ENCODE assay signal across 9 mouse cellular contexts in the genomic region with DNA sequence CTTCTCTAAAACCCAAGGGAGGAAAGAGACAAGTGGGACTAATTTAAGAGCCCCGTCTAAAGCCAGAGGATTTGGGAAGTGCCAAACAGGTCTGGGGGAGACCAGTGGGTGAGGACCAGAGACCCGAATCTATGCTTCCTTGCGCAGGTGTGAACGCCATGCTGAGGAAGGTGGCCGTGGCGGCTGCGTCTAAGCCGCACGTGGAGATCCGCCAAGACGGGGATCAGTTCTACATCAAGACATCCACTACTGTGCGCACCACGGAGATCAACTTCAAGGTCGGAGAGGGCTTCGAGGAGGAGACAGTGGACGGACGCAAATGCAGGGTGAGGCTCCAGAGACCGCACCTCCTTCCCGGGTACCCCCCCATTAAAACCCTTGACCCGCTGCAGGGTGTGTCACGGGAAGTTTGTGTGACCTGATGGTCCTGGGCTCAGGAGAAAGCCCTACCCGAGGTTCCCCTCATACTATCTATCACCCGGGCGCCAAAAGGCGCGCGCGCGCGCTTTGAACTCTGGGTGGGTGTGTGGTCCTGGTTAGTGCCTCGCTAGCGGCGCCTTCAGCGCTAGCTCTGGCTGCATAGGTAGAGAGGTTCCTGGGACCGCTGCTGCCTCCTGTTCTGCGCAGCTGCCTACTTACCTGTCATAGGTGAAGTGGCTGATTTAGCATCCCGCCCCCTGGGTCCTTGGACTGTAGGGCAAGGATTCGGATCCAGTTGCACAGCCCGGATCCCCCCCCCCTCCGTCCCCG. TPM values are rescaled to one million over a fixed set of nuclear protein-coding genes. Genes with fewer than 3 reads are reported as not detected.
DNase-seq lines count a peak whose midpoint lies in the region; ATAC-seq and TF ChIP-seq lines count a peak whose summit lies in the region.
"Had no signal": no experiment of that assay in that cellular context is flagged by ENCODE, and none has a peak within 500 bp of the region (broad histone marks: within the 10 kb centered on the region; RNA-seq: fewer than 3 reads in every experiment).

No protein-coding gene starts in this region.

- no peak for DNase-seq in heart, postnatal 4 days
- DNase-seq in brain, embryonic 14.5 days (ENCODE audit: low read depth) = peak; percentile 40
- peak; percentile 63 for DNase-seq in neural tube, embryonic 10.5 days (ENCODE audit: extremely low spot score, low spot score)
- DNase-seq in urinary bladder, postnatal 4 days (ENCODE audit: low spot score in 2 of 2) = no peak
- no peak for DNase-seq in frontal cortex, postnatal 14 days (ENCODE audit: low spot score in 2 of 2)
- no peak for DNase-seq in urinary bladder, adult 2 months (ENCODE audit: low spot score)
- DNase-seq: cerebellum, adult 2 months had no signal

- H3K36me3 ChIP-seq in heart, embryonic 14.5 days (ENCODE audit: control insufficient read depth, insufficient read depth, low read length) = no peaks in the 10 kb centered on the region
- H3K36me3 ChIP-seq in hindbrain, embryonic 15.5 days = no peaks in the 10 kb centered on the region

- peaks cover 4 to 16% of the 10 kb centered on the region in 2 experiments; a peak in 3 of 4 replicates for H3K4me1 ChIP-seq in heart, embryonic 14.5 days (ENCODE audit: control insufficient read depth in 2 of 2, insufficient read depth in 2 of 2, low read length in 2 of 2)
- peaks cover 31% of the 10 kb centered on the region for H3K4me1 ChIP-seq in hindbrain, embryonic 15.5 days (replicated peaks)

- H3K27ac ChIP-seq in heart, embryonic 14.5 days (replicated peaks in 1 of 2; ENCODE audit: control insufficient read depth in 1 of 2, insufficient read depth in 1 of 2, low read depth in 2 of 2, low read length in 2 of 2) = no peak overlapping the region
- no peak overlapping the region for H3K27ac ChIP-seq in hindbrain, embryonic 15.5 days (replicated peaks)

- H3K9ac ChIP-seq in heart, embryonic 14.5 days (ENCODE audit: low read length) = peak overlapping the region; percentile 31; the same call in 1 of the 2 replicates
- peak overlapping the region; percentile 38 for H3K9ac ChIP-seq in hindbrain, embryonic 15.5 days

- peaks cover 88% of the 10 kb centered on the region for H3K27me3 ChIP-seq in heart, embryonic 14.5 days (ENCODE audit: control insufficient read depth, insufficient read depth, low read length)
- peaks cover 28% of the 10 kb centered on the region for H3K27me3 ChIP-seq in hindbrain, embryonic 15.5 days

- no peak for ATAC-seq in heart, embryonic 14.5 days (ENCODE audit: insufficient number of reproducible peaks, insufficient read depth, low FRiP score, low read depth)
- peak; percentile 74 for ATAC-seq in hindbrain, embryonic 15.5 days (ENCODE audit: low FRiP score, low read depth)

- TF ChIP-seq CTCF in brain, embryonic 14.5 days (IDR thresholded peaks at IDR 0.05; ENCODE audit: borderline replicate concordance, extremely low read depth, insufficient read depth, insufficient read length) = no peak

- no peaks in the 10 kb centered on the region for H3K9me3 ChIP-seq in heart, embryonic 14.5 days (ENCODE audit: control insufficient read depth, low read length)
- H3K9me3 ChIP-seq in hindbrain, embryonic 15.5 days = no peaks in the 10 kb centered on the region

- peak overlapping the region; percentile 20 to 34 for H3K4me3 ChIP-seq in heart, embryonic 14.5 days (ENCODE audit: control insufficient read depth in 1 of 2, insufficient read depth in 1 of 2, low read depth in 1 of 2, low read length in 2 of 2)
- H3K4me3 ChIP-seq in hindbrain, embryonic 15.5 days = peak overlapping the region; percentile 44

- peak overlapping the region; percentile 74 for H3K4me2 ChIP-seq in heart, embryonic 14.5 days (ENCODE audit: low read length)
- H3K4me2 ChIP-seq in hindbrain, embryonic 15.5 days = peak overlapping the region; percentile 82

- TF ChIP-seq POLR2A in brain, embryonic 14.5 days (IDR thresholded peaks at IDR 0.05; ENCODE audit: borderline replicate concordance, extremely low read depth, insufficient read depth, insufficient read length, poor library complexity, severe bottlenecking) = no peak

- under 1% methylated on average over 41 of the region's 41 CpGs for WGBS in heart, embryonic 14.5 days
- WGBS in hindbrain, embryonic 15.5 days = 1% methylated on average over 41 of the region's 41 CpGs

RNA-seq across cellular contexts. Expression of a gene that starts 1.0 kb away (rescaled TPM):
- 7.0 and 13.8 TPM in 2 replicates for polyA plus RNA-seq in heart, embryonic 14.5 days (2014; fragmentation: Nextera tagmentation; extraction: Ambion mirVana)
- under 1 TPM in 1 of 2 experiments, not detected in 1; 0.45 TPM for total RNA-seq in heart, postnatal 4 days (2021)
- polyA plus RNA-seq in brain, embryonic 14.5 days (2012; rRNA removed) = 112 and 168 TPM in 2 replicates
- 224 and 240 TPM in 2 replicates for polyA plus RNA-seq in hindbrain, embryonic 15.5 days (2015; fragmentation: Nextera tagmentation; extraction: Ambion mirVana)
- polyA plus RNA-seq in urinary bladder, adult 2 months (2012; rRNA removed) = 0.08 and 0.15 TPM in 2 replicates

RNA-seq across cellular contexts. Expression of a gene that starts 31.2 kb away (rescaled TPM):
- polyA plus RNA-seq in heart, embryonic 14.5 days (2014; fragmentation: Nextera tagmentation; extraction: Ambion mirVana) = 103 and 105 TPM in 2 replicates
- 10 to 100 TPM; 47.1 to 49.9 TPM for total RNA-seq in heart, postnatal 4 days (2021)
- polyA plus RNA-seq in brain, embryonic 14.5 days (2012; rRNA removed) = 65.1 and 90.8 TPM in 2 replicates
- polyA plus RNA-seq in hindbrain, embryonic 15.5 days (2015; fragmentation: Nextera tagmentation; extraction: Ambion mirVana) = 88.8 and 94.1 TPM in 2 replicates
- 98.1 and 141 TPM in 2 replicates for polyA plus RNA-seq in urinary bladder, adult 2 months (2012; rRNA removed)

Comparison
In these comparisons a context has a peak if more than half of its experiments do, and no peak if none do; other contexts are left out.
1. DNase-seq: peak in brain, embryonic 14.5 days (single experiment) and neural tube, embryonic 10.5 days (single experiment); none in heart, postnatal 4 days (single experiment), urinary bladder, postnatal 4 days (0 of 2), frontal cortex, postnatal 14 days (0 of 2) and urinary bladder, adult 2 months (single experiment).